Mouse (Mus musculus): ENCODE results near the gene Coro2b.

- TF ChIP-seq CTCF (IDR thresholded peaks at IDR 0.05; ENCODE audit: insufficient read depth, low read depth, low read length) (no peak), POLR2A (IDR thresholded peaks at IDR 0.05; ENCODE audit: insufficient read depth, low read depth, low read length) (no peak)
These were observed 135.3 kb downstream of the Coro2b start for GRCm38 (mm10) chr9:62401589-62401988.

Data from olfactory bulb, adult 2 months (tissue).